Mouse (Mus musculus) lung, postnatal 0 days (tissue): ENCODE results near the gene Msln.

ENCODE experiments used
- CTCF ChIP-seq: IDR thresholded peaks from 2 replicates; pipeline ENCODE4 v1.5.1; 2016; ENCODE audit warnings: antibody characterized with exemption, mild to moderate bottlenecking
- EP300 ChIP-seq: IDR thresholded peaks from 2 replicates; pipeline ENCODE4 v1.6.1; 2016; ENCODE audit warnings: antibody characterized with exemption, mild to moderate bottlenecking, control low read depth

DNA sequence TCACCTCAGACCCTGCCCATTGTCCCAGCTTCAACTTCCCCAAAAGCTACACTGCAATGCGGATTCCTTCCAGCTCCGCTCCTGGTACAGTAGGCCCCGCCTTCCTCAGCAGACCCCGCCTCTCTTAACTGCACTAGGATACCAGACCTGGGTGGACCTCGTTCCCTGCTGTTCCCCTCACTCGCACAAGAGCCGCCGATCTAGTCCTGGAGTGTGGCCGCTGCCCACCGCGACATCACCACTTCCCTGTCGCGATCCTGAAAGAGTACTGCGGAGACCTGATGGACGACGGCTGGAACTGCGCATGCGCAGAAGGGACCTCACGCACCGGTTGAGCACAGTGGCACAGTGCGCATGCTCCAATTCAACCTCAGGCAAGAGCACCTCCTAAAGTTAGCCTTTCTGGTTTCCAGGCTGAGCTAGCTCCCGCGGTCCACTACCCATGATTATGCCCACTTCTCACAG lies 31.1 kb upstream of the Msln start, which contains the start of gene Haghl:
- TF ChIP-seq CTCF (peak; percentile 18), EP300 (no peak)
